Mouse (Mus musculus): Measurements from ENCODE around the gene Senp3. TPM values are rescaled to one million over a fixed set of nuclear protein-coding genes. Genes with fewer than 3 reads are reported as not detected.

Gene Senp3
- polyA plus RNA-seq, 2 experiments: 21.0 to 45.8 TPM

DNA sequence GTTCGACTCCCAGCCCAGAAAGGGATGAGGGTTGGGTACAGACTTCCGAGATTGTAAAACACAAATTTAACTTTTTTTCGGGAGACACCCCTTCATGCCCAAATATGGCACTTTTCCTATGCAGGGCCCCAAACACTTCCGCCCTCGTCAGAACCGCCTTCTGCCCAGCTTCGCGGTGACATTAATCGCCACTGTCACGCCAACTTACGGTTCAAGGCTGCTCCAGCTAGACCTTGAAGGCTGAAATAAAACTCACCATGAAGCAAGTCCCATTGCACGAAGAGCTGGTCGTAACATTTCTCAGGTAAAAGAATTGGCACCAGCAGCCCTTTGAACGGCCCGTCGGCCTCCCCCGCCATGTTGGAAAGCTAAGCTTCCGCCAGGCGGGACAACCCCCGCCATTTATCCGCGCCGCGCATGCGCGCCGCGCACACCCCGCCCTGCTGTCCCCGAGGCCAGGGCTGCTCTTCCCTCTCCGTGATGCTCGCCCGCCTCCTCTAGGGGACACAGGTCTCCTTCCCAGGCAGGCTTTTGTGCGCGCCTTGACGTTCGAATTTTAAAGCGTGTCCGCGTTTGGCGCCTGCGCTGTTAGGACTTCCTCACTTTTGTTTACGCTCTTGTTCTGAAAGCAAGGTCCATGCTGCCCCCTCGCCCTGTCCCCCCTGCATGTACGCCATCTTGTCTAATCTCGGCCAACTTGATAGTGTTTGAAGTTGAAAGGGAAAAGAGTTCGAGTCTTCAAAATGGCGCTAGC lies 19.5 kb downstream of the Senp3 start, which contains the start of gene Mpdu1:
Gene Mpdu1, minus strand, starts transcription at position 430 of the 754 bp plus-strand sequence.
- Histone ChIP-seq H3K4me1 (replicated peaks; ENCODE audit: control insufficient read depth in 2 of 2, insufficient read depth in 2 of 2, low read length in 1 of 2) (peaks cover 19% of the 10 kb centered on the region in 2 experiments), H3K36me3 (replicated peaks; ENCODE audit: control insufficient read depth, insufficient read depth, low read depth) (peaks cover 42% of the 10 kb centered on the region)
- under 1% methylated on average over 48 of the region's 48 CpGs for WGBS (ENCODE audit: insufficient replicate concordance)

DNA sequence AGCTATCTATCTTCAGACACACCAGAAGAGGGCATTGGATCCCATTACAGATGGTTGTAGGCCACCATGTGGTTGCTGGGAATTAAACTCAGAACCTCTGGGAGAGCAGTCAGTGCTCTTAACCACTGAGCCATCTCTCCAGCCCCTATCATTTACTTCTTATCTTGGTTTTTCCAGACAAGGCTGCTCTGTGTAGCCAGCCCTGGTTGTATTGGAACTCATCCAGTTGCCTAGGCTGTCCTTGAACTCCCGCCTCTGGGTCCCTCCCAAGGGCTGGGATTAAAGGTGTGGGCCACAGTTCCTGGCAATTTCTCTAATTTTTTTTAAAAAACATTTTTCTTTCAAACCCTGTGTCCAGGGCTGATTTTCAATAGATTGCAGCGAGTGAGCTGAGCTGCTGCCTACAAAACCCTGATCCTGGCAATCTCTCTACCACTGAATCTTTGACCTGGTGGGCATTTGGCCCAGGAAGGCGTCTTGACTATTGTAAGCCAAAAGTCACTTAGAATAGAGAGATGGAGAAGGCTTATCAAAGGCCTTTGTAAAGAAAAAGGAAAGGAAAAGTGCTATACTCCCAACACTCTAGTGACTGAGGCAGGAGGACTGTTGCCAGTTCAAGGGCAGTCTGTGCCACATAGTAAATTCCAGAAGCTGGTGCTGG lies 20.5 kb downstream of the Senp3 start:
- no peak for ATAC-seq (ENCODE audit: insufficient read depth)
- H3K27ac ChIP-seq: peak overlapping the region; percentile 81
- peak overlapping the region; percentile 60 for H3K9ac ChIP-seq (replicated peaks)
- DNase-seq (ENCODE audit: low read depth in 3 of 3, low spot score in 3 of 3): peak in 1 of 3 experiments; percentile 35
- TF ChIP-seq CTCF (IDR thresholded peaks at IDR 0.05; ENCODE audit: low read depth): no peak
- TF ChIP-seq EP300 (IDR thresholded peaks at IDR 0.05; ENCODE audit: low read depth): no peak
- H3K4me1 ChIP-seq (replicated peaks; ENCODE audit: control insufficient read depth in 2 of 2, insufficient read depth in 2 of 2, low read length in 1 of 2): peaks cover 20 to 27% of the 10 kb centered on the region in 2 experiments
- peak overlapping the region; percentile 74 for H3K4me2 ChIP-seq (ENCODE audit: low read depth)
- peak overlapping the region; percentile 64 to 98 for H3K4me3 ChIP-seq (ENCODE audit: insufficient read depth in 1 of 2, low read depth in 2 of 2, low read length in 2 of 2)
- no peaks in the 10 kb centered on the region for H3K9me3 ChIP-seq (ENCODE audit: control insufficient read depth, low read length)
- H3K36me3 ChIP-seq (replicated peaks; ENCODE audit: control insufficient read depth, insufficient read depth, low read depth): peaks cover 40% of the 10 kb centered on the region
- H3K27me3 ChIP-seq (ENCODE audit: control insufficient read depth, insufficient read depth, low read length): no peaks in the 10 kb centered on the region
- WGBS (ENCODE audit: insufficient replicate concordance): 37% methylated on average over 3 of the region's 3 CpGs

More for the DNA sequence above, 19.5 kb downstream of the Senp3 start, which contains the start of gene Mpdu1:
- DNase-seq (ENCODE audit: low read depth in 3 of 3, low spot score in 3 of 3) (peak; percentile 90 to 92 (median 91)), ATAC-seq (ENCODE audit: insufficient read depth) (peak; percentile 93)
- H3K4me2 ChIP-seq (ENCODE audit: low read depth): peak within 1 kb of the TSS; percentile 74
- peak within 1 kb of the TSS; percentile 60 for H3K9ac ChIP-seq (replicated peaks)
- TF ChIP-seq CTCF (IDR thresholded peaks at IDR 0.05; ENCODE audit: low read depth) (peak; percentile 75), EP300 (IDR thresholded peaks at IDR 0.05; ENCODE audit: low read depth) (peak; percentile 33)
- no peaks in the 10 kb centered on the region for H3K27me3 ChIP-seq (ENCODE audit: control insufficient read depth, insufficient read depth, low read length)
- H3K27ac ChIP-seq: peak within 1 kb of the TSS; percentile 81
- peak within 1 kb of the TSS; percentile 64 to 98 for H3K4me3 ChIP-seq (ENCODE audit: insufficient read depth in 1 of 2, low read depth in 2 of 2, low read length in 2 of 2)
- no peaks in the 10 kb centered on the region for H3K9me3 ChIP-seq (ENCODE audit: control insufficient read depth, low read length)

DNA sequence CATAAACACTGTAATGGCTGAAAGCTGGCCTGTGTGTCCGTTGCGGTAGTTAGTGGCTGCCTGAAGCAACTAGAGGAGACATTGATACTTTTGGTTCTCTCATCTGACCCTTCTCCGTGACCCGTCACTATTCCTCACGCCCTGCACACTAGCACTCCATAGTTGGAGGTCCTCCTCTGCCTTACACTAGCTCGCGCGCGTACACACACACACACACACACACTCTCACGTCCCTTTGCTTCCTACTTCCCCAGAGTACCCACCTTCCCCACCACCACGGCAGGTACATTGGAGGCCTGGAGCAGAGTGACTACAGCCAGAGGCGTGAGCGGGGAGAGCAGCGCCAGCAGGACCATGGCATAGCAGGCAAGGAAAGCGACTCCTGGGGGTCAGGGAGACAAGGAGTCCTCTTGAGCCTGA lies 24.4 kb downstream of the Senp3 start:
- peaks cover 13 to 17% of the 10 kb centered on the region in 2 experiments for H3K4me1 ChIP-seq (replicated peaks; ENCODE audit: control insufficient read depth in 2 of 2, insufficient read depth in 2 of 2, low read length in 1 of 2)
- H3K36me3 ChIP-seq (replicated peaks; ENCODE audit: control insufficient read depth, insufficient read depth, low read depth): peaks cover 25% of the 10 kb centered on the region
- no peak for DNase-seq (ENCODE audit: low read depth in 3 of 3, low spot score in 3 of 3)
- H3K9me3 ChIP-seq (ENCODE audit: control insufficient read depth, low read length): no peaks in the 10 kb centered on the region
- WGBS (ENCODE audit: insufficient replicate concordance): 75% methylated on average over 15 of the region's 15 CpGs
- no peak overlapping the region for H3K27ac ChIP-seq
- ATAC-seq (ENCODE audit: insufficient read depth): no peak
- no peaks in the 10 kb centered on the region for H3K27me3 ChIP-seq (ENCODE audit: control insufficient read depth, insufficient read depth, low read length)
- H3K9ac ChIP-seq (replicated peaks): no peak overlapping the region
- TF ChIP-seq EP300 (IDR thresholded peaks at IDR 0.05; ENCODE audit: low read depth) (no peak), CTCF (IDR thresholded peaks at IDR 0.05; ENCODE audit: low read depth) (no peak)
- no peak overlapping the region for H3K4me2 ChIP-seq (ENCODE audit: low read depth)
- no peak overlapping the region for H3K4me3 ChIP-seq (ENCODE audit: insufficient read depth in 1 of 2, low read depth in 2 of 2, low read length in 2 of 2)

DNA sequence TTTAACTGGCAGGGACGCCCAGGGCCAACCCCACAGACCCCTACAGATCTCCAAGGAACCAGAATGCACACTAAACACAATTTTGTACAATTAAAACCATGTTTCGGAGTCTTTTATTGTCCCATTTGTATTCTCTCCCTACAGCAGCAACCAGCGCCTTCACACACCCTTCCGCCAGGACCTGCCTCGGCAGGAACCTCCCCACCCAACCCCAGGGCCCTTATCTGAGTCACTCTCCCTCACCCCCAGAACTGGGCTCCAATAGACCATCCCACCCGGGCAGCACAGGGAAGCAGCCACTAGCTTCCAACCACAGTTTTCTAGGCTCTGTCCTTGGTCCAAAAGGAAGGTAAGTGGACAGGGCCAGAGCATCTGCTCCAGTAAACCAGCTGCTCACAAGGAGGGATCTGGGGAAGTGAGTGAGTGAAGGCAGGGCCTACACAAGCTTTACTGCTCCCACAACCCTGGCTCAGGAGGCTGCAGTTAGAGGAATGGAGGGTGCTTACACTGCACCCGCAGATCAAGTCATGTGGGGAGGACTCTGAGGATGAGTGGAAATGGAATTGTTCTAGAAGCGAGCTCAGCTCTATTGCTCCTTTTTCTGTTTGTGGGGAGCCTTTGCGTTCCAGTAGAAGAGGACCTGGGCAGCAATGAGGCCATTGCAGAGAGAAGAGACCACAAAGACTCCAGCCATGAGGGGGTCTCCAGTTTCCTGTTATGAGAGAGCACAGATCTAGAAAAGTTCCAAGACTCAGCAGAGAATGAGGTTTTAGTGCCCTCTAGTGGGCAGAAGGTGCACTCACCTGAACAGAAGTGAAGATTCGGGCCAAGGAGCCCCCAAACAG lies 25.0 kb downstream of the Senp3 start:
- Histone ChIP-seq H3K9me3 (ENCODE audit: control insufficient read depth, low read length) (no peaks in the 10 kb centered on the region), H3K4me1 (replicated peaks; ENCODE audit: control insufficient read depth in 2 of 2, insufficient read depth in 2 of 2, low read length in 1 of 2) (peaks cover 13 to 17% of the 10 kb centered on the region in 2 experiments), H3K27me3 (ENCODE audit: control insufficient read depth, insufficient read depth, low read length) (no peaks in the 10 kb centered on the region), H3K4me2 (ENCODE audit: low read depth) (no peak overlapping the region), H3K27ac (no peak overlapping the region), H3K4me3 (ENCODE audit: insufficient read depth in 1 of 2, low read depth in 2 of 2, low read length in 2 of 2) (no peak overlapping the region), H3K9ac (replicated peaks) (no peak overlapping the region), H3K36me3 (replicated peaks; ENCODE audit: control insufficient read depth, insufficient read depth, low read depth) (peaks cover 30% of the 10 kb centered on the region)
- WGBS (ENCODE audit: insufficient replicate concordance): 49% methylated on average over 10 of the region's 10 CpGs
- no peak for DNase-seq (ENCODE audit: low read depth in 3 of 3, low spot score in 3 of 3)
- TF ChIP-seq CTCF (IDR thresholded peaks at IDR 0.05; ENCODE audit: low read depth) (peak; percentile 88), EP300 (IDR thresholded peaks at IDR 0.05; ENCODE audit: low read depth) (no peak)
- no peak for ATAC-seq (ENCODE audit: insufficient read depth)
